Mouse (Mus musculus): Measurements from ENCODE around the gene Tle4. TPM values are rescaled to one million over a fixed set of nuclear protein-coding genes. Genes with fewer than 3 reads are reported as not detected.
A peak's percentile ranks its signal among the peaks of the same experiment; 100 is the strongest.

The Tle4 gene
- polyA plus RNA-seq, 1 experiment, result 16.3 TPM

- TF ChIP-seq POLR2A (IDR thresholded peaks at IDR 0.05; ENCODE audit: borderline replicate concordance, insufficient read depth, low read length), result no peak
- TF ChIP-seq CTCF (IDR thresholded peaks at IDR 0.05; ENCODE audit: borderline replicate concordance, insufficient read depth, low read depth, low read length), result no peak
- Histone ChIP-seq H3K27me3 (ENCODE audit: control insufficient read depth, insufficient read depth, low read length) (no peaks in the 10 kb centered on the region), H3K4me3 (replicated peaks; ENCODE audit: insufficient read depth, low read depth, low read length) (peak overlapping the region; percentile 80), H3K27ac (ENCODE audit: insufficient read depth, low read length) (peak overlapping the region; percentile 61), H3K4me1 (ENCODE audit: control insufficient read depth, insufficient read depth, low read length) (no peaks in the 10 kb centered on the region)
- under 1% methylated on average over 115 of the region's 120 CpGs for WGBS
- peak; percentile 68 to 70 for DNase-seq
Observed at GRCm38 (mm10) chr19:14596941-14597916, 622 bp downstream of the Tle4 start.

GRCm38 (mm10) chr19:14596358-14596940 lies 1.4 kb downstream of the Tle4 start:
- Histone ChIP-seq H3K4me3 (replicated peaks; ENCODE audit: insufficient read depth, low read depth, low read length) (peak overlapping the region; percentile 80), H3K4me1 (ENCODE audit: control insufficient read depth, insufficient read depth, low read length) (no peaks in the 10 kb centered on the region), H3K27me3 (ENCODE audit: control insufficient read depth, insufficient read depth, low read length) (no peaks in the 10 kb centered on the region), H3K27ac (ENCODE audit: insufficient read depth, low read length) (no peak overlapping the region)
- TF ChIP-seq POLR2A (IDR thresholded peaks at IDR 0.05; ENCODE audit: borderline replicate concordance, insufficient read depth, low read length), result no peak
- no peak for TF ChIP-seq CTCF (IDR thresholded peaks at IDR 0.05; ENCODE audit: borderline replicate concordance, insufficient read depth, low read depth, low read length)
- 14% methylated on average over 12 of the region's 12 CpGs for WGBS
- DNase-seq, result peak in 1 of 2 experiments; percentile 12

GRCm38 (mm10) chr19:14595390-14595997 lies 2.4 kb downstream of the Tle4 start:
- H3K4me1 ChIP-seq (ENCODE audit: control insufficient read depth, insufficient read depth, low read length), result no peaks in the 10 kb centered on the region
- no peak overlapping the region for H3K27ac ChIP-seq (ENCODE audit: insufficient read depth, low read length)
- TF ChIP-seq POLR2A (IDR thresholded peaks at IDR 0.05; ENCODE audit: borderline replicate concordance, insufficient read depth, low read length) (no peak), CTCF (IDR thresholded peaks at IDR 0.05; ENCODE audit: borderline replicate concordance, insufficient read depth, low read depth, low read length) (no peak)
- peak; percentile 17 to 23 for DNase-seq
- H3K27me3 ChIP-seq (ENCODE audit: control insufficient read depth, insufficient read depth, low read length), result no peaks in the 10 kb centered on the region
- 77% methylated on average over 11 of the region's 11 CpGs for WGBS
- H3K4me3 ChIP-seq (replicated peaks; ENCODE audit: insufficient read depth, low read depth, low read length), result peak overlapping the region; percentile 40

- Histone ChIP-seq H3K4me3 (replicated peaks; ENCODE audit: insufficient read depth, low read depth, low read length) (no peak overlapping the region), H3K27me3 (ENCODE audit: control insufficient read depth, insufficient read depth, low read length) (no peaks in the 10 kb centered on the region), H3K27ac (ENCODE audit: insufficient read depth, low read length) (no peak overlapping the region), H3K4me1 (ENCODE audit: control insufficient read depth, insufficient read depth, low read length) (no peaks in the 10 kb centered on the region)
- 87% methylated on average over 3 of the region's 3 CpGs for WGBS
- DNase-seq, result no peak
- TF ChIP-seq POLR2A (IDR thresholded peaks at IDR 0.05; ENCODE audit: borderline replicate concordance, insufficient read depth, low read length) (no peak), CTCF (IDR thresholded peaks at IDR 0.05; ENCODE audit: borderline replicate concordance, insufficient read depth, low read depth, low read length) (no peak)
Observed at GRCm38 (mm10) chr19:14594537-14594936, 3.3 kb downstream of the Tle4 start.

- TF ChIP-seq POLR2A (IDR thresholded peaks at IDR 0.05; ENCODE audit: borderline replicate concordance, insufficient read depth, low read length) (no peak), CTCF (IDR thresholded peaks at IDR 0.05; ENCODE audit: borderline replicate concordance, insufficient read depth, low read depth, low read length) (no peak)
- DNase-seq, result no peak
- Histone ChIP-seq H3K27me3 (ENCODE audit: control insufficient read depth, insufficient read depth, low read length) (no peaks in the 10 kb centered on the region), H3K4me3 (replicated peaks; ENCODE audit: insufficient read depth, low read depth, low read length) (no peak overlapping the region), H3K4me1 (ENCODE audit: control insufficient read depth, insufficient read depth, low read length) (no peaks in the 10 kb centered on the region), H3K27ac (ENCODE audit: insufficient read depth, low read length) (no peak overlapping the region)
- 88% methylated on average over 10 of the region's 10 CpGs for WGBS
Observed at GRCm38 (mm10) chr19:14591809-14592535, 5.9 kb downstream of the Tle4 start.

- no peaks in the 10 kb centered on the region for H3K4me1 ChIP-seq (ENCODE audit: control insufficient read depth, insufficient read depth, low read length)
- 88% methylated on average over 7 of the region's 7 CpGs for WGBS
- TF ChIP-seq POLR2A (IDR thresholded peaks at IDR 0.05; ENCODE audit: borderline replicate concordance, insufficient read depth, low read length) (no peak), CTCF (IDR thresholded peaks at IDR 0.05; ENCODE audit: borderline replicate concordance, insufficient read depth, low read depth, low read length) (no peak)
- H3K27me3 ChIP-seq (ENCODE audit: control insufficient read depth, insufficient read depth, low read length), result no peaks in the 10 kb centered on the region
- no peak overlapping the region for H3K4me3 ChIP-seq (replicated peaks; ENCODE audit: insufficient read depth, low read depth, low read length)
- no peak for DNase-seq
- no peak overlapping the region for H3K27ac ChIP-seq (ENCODE audit: insufficient read depth, low read length)
Observed at GRCm38 (mm10) chr19:14590154-14590553, 7.7 kb downstream of the Tle4 start.
